Mouse (Mus musculus) neural tube, embryonic 13.5 days (tissue): ENCODE measurements around the gene Fiz1. TPM values are rescaled to one million over a fixed set of nuclear protein-coding genes. Genes with fewer than 3 reads are reported as not detected.
A peak's percentile ranks its signal among the peaks of the same experiment; 100 is the strongest.
"Not testable (repeated sequence)": the region's sequence is repeated elsewhere in the genome, so short reads cannot be mapped to it uniquely, and the experiment has no call there.

Experiments
- ATAC-seq: fragments of 200-750 bp; cut with Nextera tagmentation; 2 replicates; pipeline ENCODE4 v1.8.0; 2017; ENCODE audit warnings: low read depth, mild to moderate bottlenecking, moderate TSS enrichment, moderate library complexity
- H3K27ac ChIP-seq: fragments of 300-500 bp; sonication (generic); replicated peaks from 2 replicates; pipeline ENCODE4 v1.5.1; 2015; ENCODE audit warnings: moderate library complexity, mild to moderate bottlenecking, inconsistent platforms
- H3K27me3 ChIP-seq: fragments of 300-500 bp; sonication (generic); 2 replicates; pipeline ENCODE4 v1.6.1; 2015; ENCODE audit warnings: mild to moderate bottlenecking, inconsistent platforms
- H3K36me3 ChIP-seq: fragments of 300-500 bp; sonication (generic); 2 replicates; pipeline ENCODE4 v1.6.1; 2015; ENCODE audit warnings: mild to moderate bottlenecking, inconsistent platforms
- H3K4me1 ChIP-seq: fragments of 300-500 bp; sonication (generic); replicated peaks from 2 replicates; pipeline ENCODE4 v1.6.1; 2015; ENCODE audit warnings: inconsistent platforms
- H3K4me2 ChIP-seq: fragments of 300-500 bp; sonication (generic); 2 replicates; pipeline ENCODE4 v1.6.1; 2015; ENCODE audit warnings: inconsistent platforms, mild to moderate bottlenecking, moderate library complexity
- H3K4me3 ChIP-seq: fragments of 300-500 bp; sonication (generic); 2 replicates; pipeline ENCODE4 v1.5.1; 2015; ENCODE audit warnings: mild to moderate bottlenecking, inconsistent platforms
- H3K9ac ChIP-seq: fragments of 300-500 bp; sonication (generic); 2 replicates; pipeline ENCODE4 v1.6.1; 2015; ENCODE audit warnings: moderate library complexity, mild to moderate bottlenecking, inconsistent platforms
- H3K9me3 ChIP-seq: fragments of 300-500 bp; sonication (generic); 2 replicates; pipeline ENCODE4 v1.6.1; 2016; ENCODE audit warnings: inconsistent platforms
- whole genome bisulfite sequencing: fragments of 180-500 bp; shearing (Covaris S2); methylation state at CpG from one replicate; pipeline ENCODE4 v1.1.7; 2015; 5-methylcytosine and 5-hydroxymethylcytosine counted together
- polyA plus RNA-seq: library from polyadenylated mRNA; unstranded; fragments of >200 nt; fragmentation: Nextera tagmentation; extraction: Ambion mirVana; gene quantifications from 2 replicates; pipeline ENCODE4 v1.2.1, GENCODE M21; 2015

The Fiz1 gene
- polyA plus RNA-seq, 1 experiment from 2014 or later, result 43.7 TPM

GRCm38 (mm10) chr7:5036136-5036535, 21.6 kb upstream of the Fiz1 start:
- Histone ChIP-seq H3K27me3 (no peaks in the 10 kb centered on the region), H3K4me3 (no peak overlapping the region), H3K4me2 (no peak overlapping the region), H3K9ac (no peak overlapping the region), H3K36me3 (peaks cover 55% of the 10 kb centered on the region), H3K9me3 (peaks cover 10% of the 10 kb centered on the region), H3K4me1 (peaks cover 22% of the 10 kb centered on the region), H3K27ac (no peak overlapping the region)
- 95% methylated on average over 9 of the region's 9 CpGs for WGBS
- no peak for ATAC-seq

- ATAC-seq, result no peak
- H3K9me3 ChIP-seq, result peaks cover 15% of the 10 kb centered on the region
- WGBS, result 94% methylated on average over 17 of the region's 17 CpGs
Measured at GRCm38 (mm10) chr7:5035628-5036027, 21.1 kb upstream of the Fiz1 start.

GRCm38 (mm10) chr7:5033818-5034217, 19.3 kb upstream of the Fiz1 start, which contains the start of gene 4632433K11Rik:
Gene 4632433K11Rik (plus strand): TSS chr7:5034118.
- Histone ChIP-seq H3K27ac (no peak within 1 kb of the TSS), H3K9ac (no peak within 1 kb of the TSS), H3K36me3 (peaks cover 77% of the 10 kb centered on the region), H3K4me3 (no peak within 1 kb of the TSS), H3K27me3 (no peaks in the 10 kb centered on the region), H3K4me2 (no peak within 1 kb of the TSS), H3K9me3 (peaks cover 31% of the 10 kb centered on the region), H3K4me1 (peaks cover 11% of the 10 kb centered on the region)
- no peak for ATAC-seq
- WGBS, result 91% methylated on average over 3 of the region's 3 CpGs

More at GRCm38 (mm10) chr7:5035628-5036027, 21.1 kb upstream of the Fiz1 start:
- H3K36me3 ChIP-seq, result peaks cover 59% of the 10 kb centered on the region
- H3K9ac ChIP-seq, result no peak overlapping the region
- no peak overlapping the region for H3K4me3 ChIP-seq
- H3K27ac ChIP-seq, result no peak overlapping the region
- H3K27me3 ChIP-seq, result no peaks in the 10 kb centered on the region
- H3K4me2 ChIP-seq, result no peak overlapping the region
- peaks cover 22% of the 10 kb centered on the region for H3K4me1 ChIP-seq

- Histone ChIP-seq H3K9me3 (peaks cover 28% of the 10 kb centered on the region), H3K4me3 (no peak overlapping the region), H3K4me2 (no peak overlapping the region), H3K4me1 (no peaks in the 10 kb centered on the region), H3K27ac (no peak overlapping the region), H3K27me3 (no peaks in the 10 kb centered on the region), H3K36me3 (peaks cover 97% of the 10 kb centered on the region), H3K9ac (no peak overlapping the region)
- 72% methylated on average over 46 of the region's 46 CpGs for WGBS
- no peak for ATAC-seq
Measured at GRCm38 (mm10) chr7:5031496-5031895, 17.0 kb upstream of the Fiz1 start.

- no peak overlapping the region for H3K27ac ChIP-seq
- H3K9ac ChIP-seq, result no peak overlapping the region
- no peaks in the 10 kb centered on the region for H3K27me3 ChIP-seq
- H3K4me1 ChIP-seq, result no peaks in the 10 kb centered on the region
- 82% methylated on average over 63 of the region's 63 CpGs for WGBS
- peaks cover 96% of the 10 kb centered on the region for H3K36me3 ChIP-seq
- H3K4me2 ChIP-seq, result no peak overlapping the region
- H3K4me3 ChIP-seq, result no peak overlapping the region
- peaks cover 28% of the 10 kb centered on the region for H3K9me3 ChIP-seq
- no peak for ATAC-seq
Measured at GRCm38 (mm10) chr7:5030554-5031275, 16.2 kb upstream of the Fiz1 start.

- no peaks in the 10 kb centered on the region for H3K27me3 ChIP-seq
- H3K9me3 ChIP-seq, result peaks cover 28% of the 10 kb centered on the region
- ATAC-seq, result no peak
- H3K9ac ChIP-seq, result no peak overlapping the region
- no peaks in the 10 kb centered on the region for H3K4me1 ChIP-seq
- no peak overlapping the region for H3K27ac ChIP-seq
- WGBS, result 88% methylated on average over 21 of the region's 21 CpGs
- no peak overlapping the region for H3K4me3 ChIP-seq
- no peak overlapping the region for H3K4me2 ChIP-seq
- H3K36me3 ChIP-seq, result peaks cover 94% of the 10 kb centered on the region
Measured at GRCm38 (mm10) chr7:5029946-5030345, 15.4 kb upstream of the Fiz1 start.

- Histone ChIP-seq H3K4me2 (no peak overlapping the region), H3K4me1 (no peaks in the 10 kb centered on the region), H3K9ac (no peak overlapping the region), H3K36me3 (peaks cover 94% of the 10 kb centered on the region), H3K27me3 (no peaks in the 10 kb centered on the region), H3K27ac (no peak overlapping the region), H3K9me3 (peaks cover 28% of the 10 kb centered on the region), H3K4me3 (no peak overlapping the region)
- 97% methylated on average over 22 of the region's 22 CpGs for WGBS
- no peak for ATAC-seq
Measured at GRCm38 (mm10) chr7:5029543-5029942, 15.0 kb upstream of the Fiz1 start.

GRCm38 (mm10) chr7:5021197-5021596, 6.7 kb upstream of the Fiz1 start:
- Histone ChIP-seq H3K9me3 (no peaks in the 10 kb centered on the region), H3K27ac (peak overlapping the region; percentile 93), H3K4me3 (peak overlapping the region; percentile 60), H3K9ac (peak overlapping the region; percentile 80), H3K27me3 (no peaks in the 10 kb centered on the region), H3K4me2 (peak overlapping the region; percentile 84), H3K36me3 (peaks cover 43% of the 10 kb centered on the region), H3K4me1 (peaks cover 24% of the 10 kb centered on the region)
- WGBS, result 55% methylated on average over 5 of the region's 5 CpGs
- no peak for ATAC-seq

GRCm38 (mm10) chr7:5020685-5021084, 6.2 kb upstream of the Fiz1 start:
- ATAC-seq, result peak; percentile 38

GRCm38 (mm10) chr7:5020000-5020681, 5.6 kb upstream of the Fiz1 start, which contains the start of the genes Zfp865 and Ccdc106:
Gene Zfp865 (plus strand): TSS chr7:5020376.
Gene Ccdc106 (plus strand): TSS chr7:5020553.
- Histone ChIP-seq H3K9me3 (no peaks in the 10 kb centered on the region), H3K9ac (peak within 1 kb of the TSS; percentile 80), H3K4me2 (peak within 1 kb of the TSS; percentile 84), H3K27ac (peak within 1 kb of the TSS; percentile 93), H3K36me3 (peaks cover 34% of the 10 kb centered on the region), H3K4me3 (peak within 1 kb of the TSS; percentile 60), H3K4me1 (peaks cover 29% of the 10 kb centered on the region), H3K27me3 (no peaks in the 10 kb centered on the region)
- under 1% methylated on average over 47 of the region's 49 CpGs for WGBS
- ATAC-seq, result peak; percentile 91

More at GRCm38 (mm10) chr7:5020685-5021084, 6.2 kb upstream of the Fiz1 start:
- WGBS, result 0% methylated on average over 15 of the region's 15 CpGs
- Histone ChIP-seq H3K4me1 (peaks cover 29% of the 10 kb centered on the region), H3K4me3 (peak overlapping the region; percentile 60), H3K36me3 (peaks cover 39% of the 10 kb centered on the region), H3K9me3 (no peaks in the 10 kb centered on the region), H3K27ac (peak overlapping the region; percentile 93), H3K9ac (peak overlapping the region; percentile 80), H3K27me3 (no peaks in the 10 kb centered on the region), H3K4me2 (peak overlapping the region; percentile 84)

- H3K27me3 ChIP-seq, H3K9me3 ChIP-seq, ATAC-seq: not testable (repeated sequence)
- Histone ChIP-seq H3K4me2 (peak overlapping the region; percentile 84), H3K36me3 (peaks cover 29% of the 10 kb centered on the region), H3K4me3 (peak overlapping the region; percentile 60), H3K4me1 (peaks cover 29% of the 10 kb centered on the region), H3K9ac (peak overlapping the region; percentile 80; the same call in 1 of the 2 replicates), H3K27ac (peak overlapping the region; percentile 93)
- 26% methylated on average over 8 of the region's 8 CpGs for WGBS
Measured at GRCm38 (mm10) chr7:5019576-5019975, 5.1 kb upstream of the Fiz1 start.

GRCm38 (mm10) chr7:5017931-5018330, 3.4 kb upstream of the Fiz1 start:
- Histone ChIP-seq H3K27me3 (no peaks in the 10 kb centered on the region), H3K4me3 (no peak overlapping the region), H3K4me1 (peaks cover 34% of the 10 kb centered on the region), H3K36me3 (peaks cover 14% of the 10 kb centered on the region), H3K9me3 (no peaks in the 10 kb centered on the region), H3K27ac (no peak overlapping the region), H3K9ac (no peak overlapping the region), H3K4me2 (no peak overlapping the region)
- 97% methylated on average over 21 of the region's 21 CpGs for WGBS
- no peak for ATAC-seq
